Mouse (Mus musculus): ENCODE measurements around the gene Wipi1. TPM values are rescaled to one million over a fixed set of nuclear protein-coding genes. Genes with fewer than 3 reads are reported as not detected.

The Wipi1 gene
- polyA plus RNA-seq, 1 experiment from 2014 or later, result 21.3 TPM

GRCm38 (mm10) chr11:109612871-109613529 lies 1.2 kb upstream of the Wipi1 start:
- no peak for ATAC-seq (ENCODE audit: insufficient number of reproducible peaks, insufficient read depth, low FRiP score, low read depth)
- Histone ChIP-seq H3K27ac (ENCODE audit: low read length) (no peak overlapping the region), H3K4me1 (ENCODE audit: control insufficient read depth, insufficient read depth, low read length) (peaks cover 19% of the 10 kb centered on the region), H3K27me3 (ENCODE audit: control insufficient read depth, insufficient read depth, low read length) (no peaks in the 10 kb centered on the region), H3K4me3 (ENCODE audit: low read depth, low read length) (no peak overlapping the region), H3K4me2 (replicated peaks; ENCODE audit: low read depth, low read length) (no peak overlapping the region), H3K36me3 (ENCODE audit: control insufficient read depth, insufficient read depth, low read length) (no peaks in the 10 kb centered on the region), H3K9ac (replicated peaks; ENCODE audit: low read depth, low read length) (no peak overlapping the region), H3K9me3 (ENCODE audit: control insufficient read depth, low read depth, low read length) (no peaks in the 10 kb centered on the region)
- 63% methylated on average over 7 of the region's 7 CpGs for WGBS

GRCm38 (mm10) chr11:109610795-109611302 lies 918 bp downstream of the Wipi1 start:
- WGBS, result under 1% methylated on average over 26 of the region's 26 CpGs
- peak; percentile 20 for ATAC-seq (ENCODE audit: insufficient number of reproducible peaks, insufficient read depth, low FRiP score, low read depth)

GRCm38 (mm10) chr11:109610046-109610794 lies 1.5 kb downstream of the Wipi1 start:
- peak overlapping the region; percentile 64 for H3K9ac ChIP-seq (replicated peaks; ENCODE audit: low read depth, low read length)
- ATAC-seq (ENCODE audit: insufficient number of reproducible peaks, insufficient read depth, low FRiP score, low read depth), result no peak
- peaks cover 19% of the 10 kb centered on the region for H3K4me1 ChIP-seq (ENCODE audit: control insufficient read depth, insufficient read depth, low read length)
- H3K27ac ChIP-seq (ENCODE audit: low read length), result peak overlapping the region; percentile 69
- H3K4me3 ChIP-seq (ENCODE audit: low read depth, low read length), result peak overlapping the region; percentile 84
- H3K36me3 ChIP-seq (ENCODE audit: control insufficient read depth, insufficient read depth, low read length), result no peaks in the 10 kb centered on the region
- no peaks in the 10 kb centered on the region for H3K27me3 ChIP-seq (ENCODE audit: control insufficient read depth, insufficient read depth, low read length)
- WGBS, result 17% methylated on average over 9 of the region's 9 CpGs
- H3K4me2 ChIP-seq (replicated peaks; ENCODE audit: low read depth, low read length), result peak overlapping the region; percentile 72
- H3K9me3 ChIP-seq (ENCODE audit: control insufficient read depth, low read depth, low read length), result no peaks in the 10 kb centered on the region

More at GRCm38 (mm10) chr11:109610795-109611302, 918 bp downstream of the Wipi1 start:
- H3K4me3 ChIP-seq (ENCODE audit: low read depth, low read length), result peak overlapping the region; percentile 84
- H3K27me3 ChIP-seq (ENCODE audit: control insufficient read depth, insufficient read depth, low read length), result no peaks in the 10 kb centered on the region
- peaks cover 19% of the 10 kb centered on the region for H3K4me1 ChIP-seq (ENCODE audit: control insufficient read depth, insufficient read depth, low read length)
- H3K4me2 ChIP-seq (replicated peaks; ENCODE audit: low read depth, low read length), result peak overlapping the region; percentile 72
- H3K36me3 ChIP-seq (ENCODE audit: control insufficient read depth, insufficient read depth, low read length), result no peaks in the 10 kb centered on the region
- H3K9me3 ChIP-seq (ENCODE audit: control insufficient read depth, low read depth, low read length), result no peaks in the 10 kb centered on the region
- peak overlapping the region; percentile 64 for H3K9ac ChIP-seq (replicated peaks; ENCODE audit: low read depth, low read length)
- H3K27ac ChIP-seq (ENCODE audit: low read length), result peak overlapping the region; percentile 69

- H3K27ac ChIP-seq (ENCODE audit: low read length), result no peak overlapping the region
- H3K36me3 ChIP-seq (ENCODE audit: control insufficient read depth, insufficient read depth, low read length), result no peaks in the 10 kb centered on the region
- no peak for ATAC-seq (ENCODE audit: insufficient number of reproducible peaks, insufficient read depth, low FRiP score, low read depth)
- no peaks in the 10 kb centered on the region for H3K9me3 ChIP-seq (ENCODE audit: control insufficient read depth, low read depth, low read length)
- H3K9ac ChIP-seq (replicated peaks; ENCODE audit: low read depth, low read length), result no peak overlapping the region
- H3K4me2 ChIP-seq (replicated peaks; ENCODE audit: low read depth, low read length), result no peak overlapping the region
- H3K4me3 ChIP-seq (ENCODE audit: low read depth, low read length), result no peak overlapping the region
- peaks cover 19% of the 10 kb centered on the region for H3K4me1 ChIP-seq (ENCODE audit: control insufficient read depth, insufficient read depth, low read length)
- WGBS, result 63% methylated on average over 6 of the region's 6 CpGs
- H3K27me3 ChIP-seq (ENCODE audit: control insufficient read depth, insufficient read depth, low read length), result no peaks in the 10 kb centered on the region
These were observed 2.7 kb downstream of the Wipi1 start for GRCm38 (mm10) chr11:109608976-109609625.

- H3K36me3 ChIP-seq (ENCODE audit: control insufficient read depth, insufficient read depth, low read length), result no peaks in the 10 kb centered on the region
- no peak for ATAC-seq (ENCODE audit: insufficient number of reproducible peaks, insufficient read depth, low FRiP score, low read depth)
- H3K9me3 ChIP-seq (ENCODE audit: control insufficient read depth, low read depth, low read length), result no peaks in the 10 kb centered on the region
- H3K27me3 ChIP-seq (ENCODE audit: control insufficient read depth, insufficient read depth, low read length), result no peaks in the 10 kb centered on the region
- no peak overlapping the region for H3K4me2 ChIP-seq (replicated peaks; ENCODE audit: low read depth, low read length)
- no peak overlapping the region for H3K27ac ChIP-seq (ENCODE audit: low read length)
- 82% methylated on average over 6 of the region's 6 CpGs for WGBS
- no peak overlapping the region for H3K9ac ChIP-seq (replicated peaks; ENCODE audit: low read depth, low read length)
- no peak overlapping the region for H3K4me3 ChIP-seq (ENCODE audit: low read depth, low read length)
- H3K4me1 ChIP-seq (ENCODE audit: control insufficient read depth, insufficient read depth, low read length), result peaks cover 19% of the 10 kb centered on the region
These were observed 4.2 kb downstream of the Wipi1 start for GRCm38 (mm10) chr11:109607600-109607999.

- Histone ChIP-seq H3K36me3 (ENCODE audit: control insufficient read depth, insufficient read depth, low read length) (peaks cover 13% of the 10 kb centered on the region), H3K4me1 (ENCODE audit: control insufficient read depth, insufficient read depth, low read length) (no peaks in the 10 kb centered on the region), H3K9ac (replicated peaks; ENCODE audit: low read depth, low read length) (no peak overlapping the region), H3K4me3 (ENCODE audit: low read depth, low read length) (no peak overlapping the region), H3K4me2 (replicated peaks; ENCODE audit: low read depth, low read length) (no peak overlapping the region), H3K27me3 (ENCODE audit: control insufficient read depth, insufficient read depth, low read length) (no peaks in the 10 kb centered on the region), H3K27ac (ENCODE audit: low read length) (no peak overlapping the region), H3K9me3 (ENCODE audit: control insufficient read depth, low read depth, low read length) (no peaks in the 10 kb centered on the region)
- WGBS, result 88% methylated on average over 12 of the region's 12 CpGs
- ATAC-seq (ENCODE audit: insufficient number of reproducible peaks, insufficient read depth, low FRiP score, low read depth), result no peak
These were observed 12.8 kb downstream of the Wipi1 start for GRCm38 (mm10) chr11:109598778-109599570.

- ATAC-seq (ENCODE audit: insufficient number of reproducible peaks, insufficient read depth, low FRiP score, low read depth), result no peak
- no peak overlapping the region for H3K4me2 ChIP-seq (replicated peaks; ENCODE audit: low read depth, low read length)
- H3K9me3 ChIP-seq (ENCODE audit: control insufficient read depth, low read depth, low read length), result no peaks in the 10 kb centered on the region
- H3K36me3 ChIP-seq (ENCODE audit: control insufficient read depth, insufficient read depth, low read length), result peaks cover 13% of the 10 kb centered on the region
- H3K4me3 ChIP-seq (ENCODE audit: low read depth, low read length), result no peak overlapping the region
- 0 out of 2 replicates have a peak, but pooled peaks cover 6% of the 10 kb centered on the region for H3K4me1 ChIP-seq (ENCODE audit: control insufficient read depth, insufficient read depth, low read length)
- no peaks in the 10 kb centered on the region for H3K27me3 ChIP-seq (ENCODE audit: control insufficient read depth, insufficient read depth, low read length)
- 85% methylated on average over 8 of the region's 8 CpGs for WGBS
- no peak overlapping the region for H3K27ac ChIP-seq (ENCODE audit: low read length)
- no peak overlapping the region for H3K9ac ChIP-seq (replicated peaks; ENCODE audit: low read depth, low read length)
These were observed 17.0 kb downstream of the Wipi1 start for GRCm38 (mm10) chr11:109594761-109595160.
